Mouse (Mus musculus) erythroblast, embryonic 14.5 days (primary cell): Measurements from ENCODE around the gene Gm8122. TPM values are rescaled to one million over a fixed set of nuclear protein-coding genes. Genes with fewer than 3 reads are reported as not detected.
"Not testable (repeated sequence)": the region's sequence is repeated elsewhere in the genome, so short reads cannot be mapped to it uniquely, and the experiment has no call there.

Source experiments
- H3K27me3 ChIP-seq: 2 replicates; pipeline ENCODE4 v1.6.1; 2012; ENCODE audit warnings: inconsistent platforms; ENCODE audit not compliant: control insufficient read depth
- H3K36me3 ChIP-seq: 2 replicates; pipeline ENCODE4 v1.6.1; 2012; ENCODE audit warnings: mild to moderate bottlenecking, inconsistent platforms; ENCODE audit not compliant: control insufficient read depth
- H3K4me1 ChIP-seq: 2 replicates; pipeline ENCODE4 v1.6.1; 2012; ENCODE audit warnings: inconsistent platforms; ENCODE audit not compliant: control insufficient read depth
- H3K4me3 ChIP-seq: replicated peaks from 2 replicates; pipeline ENCODE3; 2012; ENCODE audit warnings: moderate library complexity, mild to moderate bottlenecking, inconsistent platforms
- H3K9me3 ChIP-seq: 2 replicates; pipeline ENCODE4 v1.6.1; 2012; ENCODE audit warnings: low read length, inconsistent platforms, mixed read lengths; ENCODE audit not compliant: control insufficient read depth
- TAL1 ChIP-seq: IDR thresholded peaks from 3 replicates; pipeline ENCODE4 v1.6.1; 2012; ENCODE audit warnings: low read length, inconsistent platforms, mixed read lengths
- polyA plus RNA-seq: library from polyadenylated mRNA; stranded (reverse); fragments of >175 nt; gene quantifications from 2 replicates; pipeline ENCODE4 v1.2.3, GENCODE M21; 2012

Gm8122 gene
- not detected in 2 replicates for polyA plus RNA-seq

DNA sequence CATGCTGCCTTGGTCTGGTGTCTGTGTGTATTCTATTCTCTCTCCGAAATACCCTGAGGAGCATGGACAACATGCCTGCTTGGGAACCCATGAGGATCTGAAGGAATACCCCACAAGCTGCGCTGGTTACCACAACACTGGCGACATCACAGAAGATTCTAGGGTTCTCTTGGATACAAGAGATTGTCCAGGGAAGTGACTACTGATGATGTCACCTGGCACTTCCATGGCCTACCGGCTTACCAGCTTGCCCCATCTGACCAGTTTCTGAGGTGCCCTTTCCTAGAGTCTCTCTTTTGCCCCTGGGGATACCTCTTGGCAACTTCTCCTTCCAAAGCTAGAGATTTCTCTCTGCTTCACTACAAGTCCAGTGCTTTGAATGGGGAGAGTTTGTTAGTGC lies at the start of gene Gm8122:
TSS of gene Gm8122 (minus strand) at position 101 of the 400 bp plus-strand sequence.
- not testable (repeated sequence) for H3K27me3 ChIP-seq, H3K4me1 ChIP-seq, H3K9me3 ChIP-seq, H3K36me3 ChIP-seq, H3K4me3 ChIP-seq

DNA sequence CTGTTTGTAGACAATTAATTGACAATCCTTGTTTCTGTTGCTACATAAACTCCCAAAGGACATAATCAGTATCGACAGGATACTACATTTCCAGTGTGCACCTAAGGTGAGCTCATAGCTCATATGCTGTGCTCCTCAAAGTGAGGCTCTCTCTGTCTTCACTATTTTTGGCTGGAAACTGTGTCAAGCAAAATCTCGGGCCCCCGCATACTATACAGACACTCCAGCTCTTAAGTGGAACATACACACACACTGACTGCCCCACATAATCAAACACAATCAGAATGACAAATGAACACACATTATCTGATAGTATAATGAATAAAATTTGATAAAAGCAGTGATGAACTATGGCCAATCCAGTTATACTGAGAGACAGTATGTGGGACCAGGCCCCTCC lies 43.6 kb upstream of the Gm8122 start:
- H3K4me3 ChIP-seq, H3K9me3 ChIP-seq, H3K27me3 ChIP-seq, H3K36me3 ChIP-seq, H3K4me1 ChIP-seq: not testable (repeated sequence)

DNA sequence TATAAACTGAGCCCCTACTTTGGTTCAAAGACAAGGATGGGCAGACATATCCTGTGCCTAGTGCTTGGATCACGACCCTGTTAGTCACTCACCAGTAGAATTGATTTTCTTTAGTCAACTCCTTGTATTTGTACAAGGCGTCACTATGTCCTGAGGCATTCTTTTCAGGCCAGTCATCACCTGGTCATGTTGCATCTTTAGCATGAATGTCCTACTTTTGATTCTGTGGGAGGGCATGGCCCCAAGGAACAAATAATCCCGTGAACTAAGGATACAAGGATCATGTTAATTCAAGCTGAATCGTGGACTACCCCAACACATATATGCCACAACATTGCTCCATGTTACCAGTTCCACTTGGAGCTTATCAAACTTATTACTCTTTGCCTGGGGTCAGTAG lies 43.0 kb upstream of the Gm8122 start:
- not testable (repeated sequence) for H3K36me3 ChIP-seq, H3K4me3 ChIP-seq, H3K4me1 ChIP-seq, H3K27me3 ChIP-seq, H3K9me3 ChIP-seq

DNA sequence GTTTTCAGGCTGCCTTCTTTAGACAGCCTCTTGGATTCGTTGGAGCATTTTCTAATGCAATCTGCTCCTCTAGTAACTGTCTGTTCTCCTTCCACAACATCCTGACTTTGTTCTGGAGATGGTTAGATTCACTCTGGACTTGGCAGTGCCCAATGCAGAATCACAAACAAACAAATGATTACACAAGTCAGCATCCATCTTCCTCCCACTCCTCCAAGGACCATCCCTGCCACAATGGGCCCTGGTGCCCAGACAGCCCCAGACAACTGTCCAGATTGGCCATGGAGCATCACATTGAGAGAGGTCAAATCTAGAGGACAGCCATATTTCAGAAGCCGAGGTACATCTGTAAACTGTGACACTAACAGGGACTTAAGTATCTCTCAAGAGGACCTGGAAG lies 42.4 kb upstream of the Gm8122 start:
- not testable (repeated sequence) for H3K9me3 ChIP-seq, H3K4me1 ChIP-seq, H3K36me3 ChIP-seq, H3K27me3 ChIP-seq, H3K4me3 ChIP-seq

DNA sequence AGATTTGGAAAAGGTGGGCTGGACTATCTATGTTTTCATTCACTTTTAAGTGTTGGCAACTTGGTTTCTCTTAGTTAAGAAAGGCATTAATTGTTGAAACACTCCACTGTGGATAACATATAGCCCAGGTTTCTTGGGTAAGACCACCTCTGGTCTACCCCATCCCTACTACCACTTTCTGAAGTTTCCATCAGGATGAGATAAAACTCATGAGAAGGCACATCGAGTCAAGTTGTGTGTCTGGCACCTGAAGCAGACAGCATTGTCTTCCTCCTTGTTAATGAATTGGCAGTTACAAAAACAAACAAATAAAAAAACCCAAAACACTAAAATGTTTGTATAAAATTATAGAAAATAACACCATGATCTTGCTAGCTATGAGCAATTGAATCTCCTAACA lies 40.6 kb upstream of the Gm8122 start:
- not testable (repeated sequence) for H3K4me1 ChIP-seq, H3K4me3 ChIP-seq, H3K9me3 ChIP-seq, H3K36me3 ChIP-seq, H3K27me3 ChIP-seq

DNA sequence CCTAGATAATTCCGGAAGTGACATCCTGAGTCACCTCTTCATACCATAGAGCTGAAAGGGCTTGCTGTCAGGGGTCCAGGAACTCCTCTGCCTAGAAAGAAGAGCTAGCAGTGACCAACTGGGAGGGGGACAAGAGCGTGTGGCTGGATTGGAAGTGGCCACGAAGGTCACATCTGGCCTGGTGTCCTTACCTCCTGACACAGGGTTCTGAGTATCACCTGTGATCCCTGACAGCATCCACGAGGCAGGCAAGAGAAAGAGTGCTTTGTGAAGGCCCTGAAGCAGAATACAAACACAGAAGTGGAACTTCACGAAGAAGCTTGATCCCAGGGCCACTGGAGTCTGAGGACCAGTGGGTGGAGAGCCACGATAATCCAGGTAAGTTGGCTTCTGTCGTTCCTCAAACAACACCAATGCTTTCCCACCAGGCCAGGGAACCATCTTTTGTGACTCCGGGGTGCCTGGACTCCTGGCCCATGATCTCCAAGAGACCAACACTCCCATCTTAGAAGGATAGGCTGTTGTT lies 39.9 kb upstream of the Gm8122 start, which contains the start of gene Gm9732:
TSS of gene Gm9732 (plus strand) at position 51 of the 526 bp plus-strand sequence.
- H3K4me3 ChIP-seq, H3K36me3 ChIP-seq, H3K4me1 ChIP-seq, H3K27me3 ChIP-seq, H3K9me3 ChIP-seq: not testable (repeated sequence)
- TF ChIP-seq TAL1, result peak; percentile 17; the same call in 1 of the 3 replicates

DNA sequence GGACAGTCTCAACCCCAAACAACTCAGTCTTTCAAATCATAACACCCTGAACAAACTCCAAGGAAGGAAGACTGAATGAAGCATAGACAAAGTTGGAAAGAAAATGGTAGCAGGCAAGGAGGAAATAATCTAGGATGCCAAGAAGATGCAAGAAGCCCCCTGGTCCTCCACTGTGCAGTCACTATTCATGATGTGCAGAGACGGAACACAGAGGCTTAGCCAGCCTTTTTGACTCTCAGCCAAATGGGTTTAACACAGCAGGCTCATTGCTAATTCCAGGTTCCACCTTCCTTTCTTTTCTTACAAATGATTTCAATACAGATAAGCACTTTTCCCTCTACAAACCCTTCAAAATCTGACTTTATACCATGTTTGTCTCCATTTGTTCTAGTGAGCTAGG lies 38.1 kb upstream of the Gm8122 start:
- not testable (repeated sequence) for H3K4me1 ChIP-seq, H3K27me3 ChIP-seq, H3K4me3 ChIP-seq, H3K9me3 ChIP-seq, H3K36me3 ChIP-seq

DNA sequence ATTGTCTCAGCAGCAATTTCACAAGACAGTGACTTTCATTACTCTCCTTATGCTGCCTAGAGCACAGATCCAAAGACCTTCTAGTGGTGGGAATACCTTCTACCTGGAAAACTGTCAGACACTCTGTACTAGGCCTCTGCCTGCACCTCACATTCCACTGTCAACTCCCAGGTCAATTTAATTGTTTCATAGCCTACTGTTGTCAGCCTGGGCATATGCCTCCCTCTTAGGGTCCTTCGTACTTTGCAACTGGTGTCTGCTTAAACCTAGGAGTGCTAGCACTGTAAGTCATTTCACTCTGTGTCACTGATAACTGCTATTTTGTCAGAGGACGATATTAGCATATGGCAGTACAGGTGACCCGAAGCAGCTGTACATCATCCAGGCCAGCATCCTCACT lies 34.1 kb upstream of the Gm8122 start:
- H3K4me3 ChIP-seq, H3K36me3 ChIP-seq, H3K27me3 ChIP-seq, H3K9me3 ChIP-seq, H3K4me1 ChIP-seq: not testable (repeated sequence)

DNA sequence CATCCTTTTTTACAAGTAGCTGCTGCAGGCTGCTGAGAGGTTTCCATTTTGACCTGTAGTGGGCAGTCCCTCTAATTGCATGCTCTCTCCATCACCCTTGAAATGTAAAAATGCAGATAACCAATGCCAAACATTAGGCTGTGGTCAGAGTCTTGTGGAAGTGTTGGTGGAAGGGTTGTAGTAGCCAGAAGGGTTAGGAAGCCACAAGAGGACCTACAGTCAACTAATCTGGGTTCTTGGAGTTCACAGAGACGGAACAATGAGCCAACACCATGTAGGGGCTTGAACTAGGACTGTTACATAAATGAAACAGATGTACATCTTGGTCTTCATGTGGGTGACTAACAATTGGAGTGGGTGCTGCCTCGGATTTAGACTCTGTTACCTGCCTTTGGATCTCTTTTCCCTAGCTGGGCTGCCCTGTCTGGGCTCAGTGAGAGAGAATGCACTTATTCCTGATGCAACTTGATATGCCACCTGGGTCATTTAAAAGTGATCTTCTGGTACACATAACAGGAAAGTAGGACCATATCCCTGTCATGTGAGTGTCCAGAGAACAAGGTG lies 33.5 kb upstream of the Gm8122 start:
- not testable (repeated sequence) for H3K4me1 ChIP-seq, H3K27me3 ChIP-seq, H3K36me3 ChIP-seq, H3K4me3 ChIP-seq, H3K9me3 ChIP-seq

DNA sequence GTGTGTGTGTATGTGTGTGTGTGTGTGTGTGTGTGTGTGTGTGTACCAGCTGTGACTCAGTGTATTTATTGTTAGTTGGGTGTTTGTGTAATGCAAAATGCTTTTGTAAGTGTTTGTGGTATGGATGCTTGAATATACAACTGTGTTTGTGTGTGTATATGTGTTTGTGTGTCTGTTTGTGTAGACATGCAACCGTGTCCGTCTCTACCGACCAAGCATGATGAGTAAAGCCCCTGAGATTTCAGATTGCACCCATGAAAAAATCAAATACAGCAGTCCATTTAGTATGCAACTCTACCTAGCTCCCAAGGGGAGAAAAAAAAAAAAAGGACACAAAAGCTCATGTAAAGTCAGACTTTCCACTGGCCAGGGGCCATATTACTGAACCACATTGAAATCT lies 28.3 kb upstream of the Gm8122 start:
- not testable (repeated sequence) for H3K27me3 ChIP-seq, H3K9me3 ChIP-seq, H3K4me3 ChIP-seq, H3K4me1 ChIP-seq, H3K36me3 ChIP-seq

DNA sequence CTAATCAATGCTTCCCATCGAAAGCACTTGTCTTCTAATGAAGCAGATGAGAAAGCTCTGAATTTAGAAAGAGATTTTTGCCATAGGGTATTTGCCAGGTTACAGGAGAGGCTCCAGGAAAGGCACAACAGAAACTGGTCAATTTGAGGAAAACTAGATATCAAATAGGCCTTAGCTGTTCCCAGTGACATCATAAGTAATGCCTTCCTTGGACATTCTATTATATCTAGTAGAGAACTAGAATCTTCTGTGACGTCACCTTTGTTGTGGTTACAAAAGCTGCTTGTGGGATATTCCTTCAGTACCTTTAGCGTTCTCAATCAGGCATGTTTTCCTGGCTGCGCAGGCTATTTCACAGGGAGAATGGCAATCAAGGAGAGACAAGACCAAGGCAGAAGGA lies 23.2 kb upstream of the Gm8122 start, which contains the start of gene Gm8126:
TSS of gene Gm8126 (plus strand) at position 301 of the 400 bp plus-strand sequence.
- H3K4me1 ChIP-seq, H3K9me3 ChIP-seq, H3K36me3 ChIP-seq, H3K27me3 ChIP-seq, H3K4me3 ChIP-seq: not testable (repeated sequence)

DNA sequence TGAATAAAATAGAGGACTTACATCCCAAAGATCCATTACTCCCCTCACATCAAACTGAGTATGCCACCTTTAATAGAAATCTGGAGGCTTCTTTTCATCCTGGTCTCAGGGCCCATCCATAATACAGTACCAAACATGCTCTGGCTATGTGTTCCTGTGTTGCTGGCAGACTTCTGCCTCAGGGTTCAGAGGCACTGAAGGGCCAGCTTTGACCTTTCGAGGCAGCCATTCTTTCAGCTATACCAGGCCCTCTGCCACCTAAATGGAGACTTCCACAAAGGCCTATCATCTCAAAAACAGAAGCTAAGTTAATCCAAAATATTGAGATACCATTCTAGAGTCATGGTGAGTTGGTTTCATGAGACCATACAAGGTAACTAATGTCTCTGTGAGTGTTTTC lies 21.4 kb upstream of the Gm8122 start:
- H3K27me3 ChIP-seq, H3K4me1 ChIP-seq, H3K4me3 ChIP-seq, H3K9me3 ChIP-seq, H3K36me3 ChIP-seq: not testable (repeated sequence)

DNA sequence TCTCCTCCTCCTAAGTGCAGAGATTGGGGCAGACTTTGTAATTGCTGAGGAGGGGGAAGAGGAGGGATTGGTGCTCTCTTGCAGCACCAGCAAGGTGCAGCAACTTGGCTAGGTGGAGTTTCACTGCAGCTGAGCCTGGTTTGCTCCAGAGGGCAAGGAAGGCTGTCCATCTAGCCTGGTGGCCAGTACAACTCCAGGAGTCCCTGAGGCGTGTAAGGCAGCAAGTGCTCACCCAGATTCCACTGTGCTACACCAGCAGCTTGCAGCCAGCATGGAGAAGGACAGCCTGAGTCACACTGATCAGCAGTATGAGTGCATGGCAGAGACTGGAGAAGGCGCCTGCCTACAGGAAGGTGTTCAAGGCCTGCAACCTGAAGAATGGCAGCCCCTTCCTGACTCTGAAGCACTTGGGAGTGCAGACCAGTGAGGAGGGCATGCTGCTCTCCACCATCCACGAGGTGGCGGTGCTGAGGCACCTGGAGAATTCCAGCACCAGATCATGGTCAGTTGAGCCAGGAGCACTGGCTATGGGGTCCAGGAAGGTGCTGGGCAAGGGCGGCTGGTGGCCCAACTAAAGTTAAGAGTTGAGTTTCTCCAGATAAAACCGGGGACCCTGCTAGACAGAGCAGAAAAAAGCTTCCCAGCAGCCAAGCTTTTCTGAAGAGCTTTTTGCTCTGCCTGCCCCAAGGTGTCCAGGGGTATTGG lies 15.6 kb upstream of the Gm8122 start:
- not testable (repeated sequence) for H3K4me1 ChIP-seq, H3K27me3 ChIP-seq, H3K36me3 ChIP-seq, H3K4me3 ChIP-seq, H3K9me3 ChIP-seq

DNA sequence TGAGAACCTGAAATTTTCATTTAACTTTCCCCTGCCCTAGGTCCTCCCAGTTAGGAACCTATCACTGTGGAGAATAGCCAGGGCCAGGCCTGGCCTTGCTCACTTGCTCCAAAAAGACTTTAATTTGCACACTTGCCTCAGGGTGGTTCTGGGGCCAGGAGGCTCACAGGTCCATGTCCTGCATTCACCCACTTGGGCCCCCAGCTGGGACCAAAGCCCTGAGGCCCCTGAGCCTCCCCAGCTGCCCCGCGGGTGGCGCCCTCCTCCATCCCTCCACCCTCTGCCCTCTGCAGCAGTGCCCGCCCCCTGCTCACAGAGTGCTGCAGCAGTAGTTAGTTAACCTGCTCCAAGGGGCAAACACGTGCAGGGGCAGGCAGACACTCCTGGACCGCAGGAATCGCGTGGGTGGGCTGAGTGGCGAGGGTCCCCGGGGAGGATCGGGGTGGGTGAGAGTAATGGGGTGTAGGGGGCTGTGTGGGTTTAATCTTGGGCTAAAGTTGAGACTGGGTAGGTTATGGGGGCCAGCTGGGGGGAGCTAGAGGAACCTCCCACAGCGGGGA lies 14.6 kb upstream of the Gm8122 start:
- H3K9me3 ChIP-seq, H3K4me1 ChIP-seq, H3K4me3 ChIP-seq, H3K27me3 ChIP-seq, H3K36me3 ChIP-seq: not testable (repeated sequence)
